Mouse (Mus musculus) hindbrain, embryonic 11.5 days (tissue): ENCODE data around the gene Lrrc8e. TPM values are rescaled to one million over a fixed set of nuclear protein-coding genes. Genes with fewer than 3 reads are reported as not detected.

Experiments used
- ATAC-seq: fragments of 200-750 bp; cut with Nextera tagmentation; 2 replicates; pipeline ENCODE4 v1.8.0; 2017; ENCODE audit warnings: mild to moderate bottlenecking, moderate TSS enrichment, moderate library complexity; ENCODE audit not compliant: low FRiP score
- DNase-seq: peaks from one replicate; pipeline ENCODE4 v3.0.0-alpha.2; 2015; ENCODE audit warnings: low spot score
- H3K27ac ChIP-seq: fragments of 300-500 bp; sonication (generic); 2 replicates; pipeline ENCODE4 v1.5.1; 2014; ENCODE audit warnings: mild to moderate bottlenecking, low read depth, low read length
- H3K27me3 ChIP-seq: fragments of 300-500 bp; sonication (generic); 2 replicates; pipeline ENCODE4 v1.6.1; 2014; ENCODE audit warnings: mild to moderate bottlenecking, low read length, moderate library complexity, mixed read lengths; ENCODE audit not compliant: control insufficient read depth, insufficient read depth
- H3K36me3 ChIP-seq: fragments of 300-500 bp; sonication (generic); 2 replicates; pipeline ENCODE4 v1.6.1; 2014; ENCODE audit warnings: mild to moderate bottlenecking, low read length, moderate library complexity, mixed read lengths; ENCODE audit not compliant: control insufficient read depth, insufficient read depth
- H3K4me1 ChIP-seq: fragments of 300-500 bp; sonication (generic); replicated peaks from 2 replicates; pipeline ENCODE4 v1.6.1; 2014; ENCODE audit warnings: low read length, mixed read lengths; ENCODE audit not compliant: control insufficient read depth, insufficient read depth
- H3K4me2 ChIP-seq: fragments of 300-500 bp; sonication (generic); replicated peaks from 2 replicates; pipeline ENCODE4 v1.6.1; 2014; ENCODE audit warnings: mild to moderate bottlenecking, low read depth, low read length
- H3K4me3 ChIP-seq: fragments of 300-500 bp; sonication (generic); 2 replicates; pipeline ENCODE4 v1.5.1; 2014; ENCODE audit warnings: low read depth, low read length
- H3K9ac ChIP-seq: fragments of 300-500 bp; sonication (generic); 2 replicates; pipeline ENCODE4 v1.6.1; 2014; ENCODE audit warnings: low read depth, low read length
- H3K9me3 ChIP-seq: fragments of 300-500 bp; sonication (generic); 2 replicates; pipeline ENCODE4 v1.6.1; 2016; ENCODE audit warnings: low read length; ENCODE audit not compliant: control insufficient read depth
- WGBS: fragments of 180-500 bp; shearing (Covaris S2); extraction: QIAGEN DNeasy Blood & Tissue Kit; methylation state at CpG from one replicate; pipeline ENCODE4 v1.1.7; 2014; 5-methylcytosine and 5-hydroxymethylcytosine counted together
- polyA plus RNA-seq: library from polyadenylated mRNA; unstranded; fragments of >200 nt; fragmentation: Nextera tagmentation; extraction: Ambion mirVana; gene quantifications from 2 replicates; pipeline ENCODE4 v1.2.1, GENCODE M21; 2014

Lrrc8e gene
- polyA plus RNA-seq, 1 experiment from 2014 or later, result 0.06 TPM

DNA sequence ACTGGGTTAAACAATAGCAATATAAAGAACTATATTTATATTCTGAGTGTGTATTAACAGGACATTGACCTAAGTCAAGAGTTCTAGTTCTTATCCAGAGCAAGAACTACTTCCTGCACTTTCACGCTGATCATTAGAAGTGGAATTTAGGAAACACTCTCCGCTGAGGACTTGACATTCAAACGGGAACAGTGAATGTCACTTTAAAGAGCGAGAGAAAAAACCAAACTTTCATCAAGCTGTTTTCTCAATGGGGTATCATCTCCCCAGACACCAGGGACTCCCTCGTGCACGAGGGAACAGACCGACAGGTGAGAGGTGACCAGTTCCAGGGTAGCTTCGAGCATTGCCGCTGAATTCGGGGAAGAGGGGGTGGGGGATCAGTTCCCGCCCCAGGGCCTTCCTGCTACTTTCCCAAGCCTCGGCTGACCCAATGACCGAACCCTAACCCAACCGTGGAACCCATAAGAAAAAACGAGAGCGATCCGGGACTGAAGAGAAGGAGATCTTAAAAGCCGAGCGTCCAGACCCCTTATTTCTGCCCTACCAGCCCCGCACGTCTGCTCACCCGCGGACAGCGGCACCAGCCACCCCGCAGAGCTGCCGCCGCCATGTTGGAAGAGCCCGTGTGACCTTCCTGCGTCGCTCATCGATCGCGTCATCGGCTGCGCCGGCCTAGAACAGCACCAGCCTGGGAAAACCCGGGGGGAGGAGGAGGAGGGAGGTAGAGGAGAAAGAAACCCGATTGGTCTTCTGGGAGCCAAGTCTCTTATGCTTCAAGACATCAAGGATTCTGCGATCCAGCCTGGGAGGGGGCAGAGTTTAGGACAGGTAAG, 48.9 kb downstream of the Lrrc8e start, which contains the start of gene Timm44:
TSS of gene Timm44 (minus strand) at position 639 of the 836 bp plus-strand sequence.
- peak; percentile 97 for DNase-seq
- ATAC-seq, result peak; percentile 98
- peaks cover 2% of the 10 kb centered on the region; the same call in 1 of the 2 replicates for H3K36me3 ChIP-seq
- peak within 1 kb of the TSS; percentile 51; the same call in 1 of the 2 replicates for H3K27ac ChIP-seq
- WGBS, result under 1% methylated on average over 39 of the region's 39 CpGs
- H3K27me3 ChIP-seq, result no peaks in the 10 kb centered on the region
- peak within 1 kb of the TSS; percentile 52 for H3K4me3 ChIP-seq
- H3K9ac ChIP-seq, result peak within 1 kb of the TSS; percentile 70
- H3K4me1 ChIP-seq, result no peaks in the 10 kb centered on the region
- H3K4me2 ChIP-seq, result peak within 1 kb of the TSS; percentile 39
- no peaks in the 10 kb centered on the region for H3K9me3 ChIP-seq

DNA sequence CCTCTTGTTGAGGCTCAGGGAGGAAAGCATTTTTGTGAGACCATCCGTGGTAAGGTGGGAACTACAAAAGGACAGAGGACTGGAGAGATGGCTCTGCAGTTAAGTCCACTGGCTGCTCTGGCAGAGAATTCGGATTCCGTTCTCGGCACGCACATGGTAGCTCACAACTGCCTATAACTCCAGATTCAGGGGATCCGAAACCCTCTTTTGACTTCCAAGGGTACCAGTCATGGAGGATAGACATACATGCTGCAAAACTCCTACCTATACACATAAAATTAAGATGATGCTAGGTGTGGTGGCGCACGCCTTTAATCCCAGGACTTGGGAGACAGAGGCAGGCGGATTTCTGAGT, 49.5 kb downstream of the Lrrc8e start:
- H3K27ac ChIP-seq, result peak overlapping the region; percentile 51; the same call in 1 of the 2 replicates

More for the DNA sequence above, 49.5 kb downstream of the Lrrc8e start:
- Histone ChIP-seq H3K4me3 (peak overlapping the region; percentile 52), H3K36me3 (peaks cover 2% of the 10 kb centered on the region; the same call in 1 of the 2 replicates), H3K9ac (peak overlapping the region; percentile 70), H3K9me3 (no peaks in the 10 kb centered on the region), H3K4me1 (no peaks in the 10 kb centered on the region), H3K4me2 (peak overlapping the region; percentile 39), H3K27me3 (no peaks in the 10 kb centered on the region)
- DNase-seq (no peak), ATAC-seq (no peak; the same call in 1 of the 2 replicates)
- 32% methylated on average over 9 of the region's 9 CpGs for WGBS

Other genes starting within 250 kb of the Lrrc8e start
- not detected in 2 replicates for gene Cd209f, start 121.0 kb upstream of the Lrrc8e start, polyA plus RNA-seq
- gene Cd209g, start 92.7 kb upstream of the Lrrc8e start, polyA plus RNA-seq, result not detected in 2 replicates
- 28.1 and 33.5 TPM in 2 replicates for gene Evi5l, start 60.3 kb upstream of the Lrrc8e start, polyA plus RNA-seq
- gene Prr36, start 9.4 kb upstream of the Lrrc8e start, polyA plus RNA-seq, result 29.0 and 33.5 TPM in 2 replicates
- 20.4 and 22.4 TPM in 2 replicates for gene Map2k7, start 11.9 kb downstream of the Lrrc8e start, polyA plus RNA-seq
- gene Gm49320, start 12.0 kb downstream of the Lrrc8e start, polyA plus RNA-seq, result 0.81 and 1.2 TPM in 2 replicates
- gene Tgfbr3l, start 21.4 kb downstream of the Lrrc8e start, polyA plus RNA-seq, result 1.7 and 2.1 TPM in 2 replicates
- 58.8 and 61.1 TPM in 2 replicates for gene Snapc2, start 26.3 kb downstream of the Lrrc8e start, polyA plus RNA-seq
- 123 and 136 TPM in 2 replicates for gene Ctxn1, start 32.4 kb downstream of the Lrrc8e start, polyA plus RNA-seq
- gene Timm44, start 49.1 kb downstream of the Lrrc8e start, polyA plus RNA-seq, result 59.6 and 59.7 TPM in 2 replicates
- gene Ccl25, start 98.4 kb downstream of the Lrrc8e start, polyA plus RNA-seq, result 19.4 and 21.9 TPM in 2 replicates
- gene Elavl1, start 98.6 kb downstream of the Lrrc8e start, polyA plus RNA-seq, result 313 and 314 TPM in 2 replicates